Mouse (Mus musculus): ENCODE measurements around the gene Mdfi.

Gene Mdfi

GRCm38 (mm10) chr17:47766407-47767043 lies 68.0 kb downstream of the Mdfi start:
- no peak for DNase-seq (ENCODE audit: low read depth, low spot score)

- no peak for DNase-seq (ENCODE audit: low read depth, low spot score)
Observed at GRCm38 (mm10) chr17:47765986-47766385, 68.5 kb downstream of the Mdfi start.

Measured in telencephalon, adult 2 months (tissue).